Mouse (Mus musculus): ENCODE measurements around the gene Cacng1. TPM values are rescaled to one million over a fixed set of nuclear protein-coding genes. Genes with fewer than 3 reads are reported as not detected.

The Cacng1 gene
- polyA plus RNA-seq, 1 experiment from 2014 or later = not detected

DNA sequence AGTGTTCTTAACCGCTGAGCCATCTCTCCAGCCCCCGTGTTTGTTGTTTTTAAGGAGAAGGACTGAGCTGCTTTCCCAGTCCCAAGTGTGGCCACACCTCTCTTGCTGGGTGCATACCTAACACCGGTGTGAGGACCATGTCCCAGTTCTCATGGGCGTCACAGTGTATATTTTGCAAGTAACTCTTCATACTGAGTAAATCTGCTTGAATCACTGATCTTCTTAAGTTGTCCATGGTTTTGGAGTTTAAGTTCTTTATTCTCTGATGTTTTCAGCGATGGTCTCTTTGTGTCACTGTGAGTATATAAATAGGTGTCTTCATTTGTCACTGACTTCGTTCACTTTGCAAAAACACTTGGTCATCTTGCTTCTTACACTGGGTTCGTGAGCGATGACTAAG is 41.7 kb downstream of the Cacng1 start:
- H3K9me3 ChIP-seq = no peaks in the 10 kb centered on the region
- no peak for ATAC-seq (ENCODE audit: borderline replicate concordance, extremely low read depth, low FRiP score, low TSS enrichment)
- H3K9ac ChIP-seq = no peak overlapping the region
- H3K27me3 ChIP-seq = no peaks in the 10 kb centered on the region
- H3K27ac ChIP-seq = no peak overlapping the region
- H3K4me1 ChIP-seq = no peaks in the 10 kb centered on the region
- no peak overlapping the region for H3K4me3 ChIP-seq
- H3K36me3 ChIP-seq = peaks cover 54% of the 10 kb centered on the region
- H3K4me2 ChIP-seq = no peak overlapping the region
- 81% methylated on average over 8 of the region's 8 CpGs for WGBS

DNA sequence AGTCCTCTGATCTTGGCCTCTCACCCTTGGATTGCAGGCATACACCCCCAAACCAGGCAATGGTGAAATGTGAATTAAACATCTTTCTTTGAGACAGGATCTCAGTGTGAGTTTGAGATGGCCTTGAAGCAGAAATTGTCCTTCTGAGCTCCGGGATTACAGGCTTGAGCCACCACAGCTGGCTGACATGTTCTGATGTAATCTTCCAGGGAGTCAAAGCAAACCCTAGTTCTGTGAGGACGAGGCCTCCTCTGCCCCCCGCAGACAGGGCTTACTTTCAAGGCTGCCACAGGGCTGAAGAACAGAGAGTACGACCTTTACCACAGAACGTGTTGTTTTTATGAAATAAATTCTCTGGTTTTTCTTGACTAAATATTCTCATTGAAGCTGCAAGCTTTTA is 42.3 kb downstream of the Cacng1 start:
- H3K4me1 ChIP-seq = no peaks in the 10 kb centered on the region
- ATAC-seq (ENCODE audit: borderline replicate concordance, extremely low read depth, low FRiP score, low TSS enrichment) = no peak
- H3K27ac ChIP-seq = no peak overlapping the region
- no peak overlapping the region for H3K9ac ChIP-seq
- no peaks in the 10 kb centered on the region for H3K9me3 ChIP-seq
- 70% methylated on average over 5 of the region's 5 CpGs for WGBS
- H3K4me3 ChIP-seq = no peak overlapping the region
- no peak overlapping the region for H3K4me2 ChIP-seq
- peaks cover 55% of the 10 kb centered on the region for H3K36me3 ChIP-seq
- H3K27me3 ChIP-seq = no peaks in the 10 kb centered on the region

DNA sequence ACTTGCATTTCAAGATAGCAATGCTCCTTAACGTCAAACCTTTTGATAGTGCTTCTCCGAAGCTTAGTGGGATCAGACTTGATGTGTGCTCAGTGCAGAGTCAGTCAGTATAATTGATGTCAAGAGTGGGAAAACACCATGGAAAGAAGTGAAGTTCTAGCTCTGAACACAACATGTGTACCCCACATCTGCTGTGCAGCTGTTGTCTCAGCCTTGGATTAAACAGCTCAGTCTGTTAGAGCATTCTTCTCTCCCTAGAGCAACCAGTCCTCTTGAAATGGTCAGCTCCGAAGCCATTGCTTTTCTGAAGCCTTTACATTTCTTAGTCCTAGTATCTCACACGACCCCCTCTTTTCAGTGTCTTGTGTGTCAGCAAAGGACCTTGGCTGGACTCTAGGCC is 47.3 kb downstream of the Cacng1 start:
- no peak for ATAC-seq (ENCODE audit: borderline replicate concordance, extremely low read depth, low FRiP score, low TSS enrichment)
- WGBS = 65% methylated on average over 4 of the region's 4 CpGs
- Histone ChIP-seq H3K9ac (no peak overlapping the region), H3K4me1 (no peaks in the 10 kb centered on the region), H3K4me2 (no peak overlapping the region), H3K36me3 (peaks cover 60% of the 10 kb centered on the region), H3K9me3 (no peaks in the 10 kb centered on the region), H3K27ac (no peak overlapping the region), H3K27me3 (no peaks in the 10 kb centered on the region), H3K4me3 (no peak overlapping the region)

DNA sequence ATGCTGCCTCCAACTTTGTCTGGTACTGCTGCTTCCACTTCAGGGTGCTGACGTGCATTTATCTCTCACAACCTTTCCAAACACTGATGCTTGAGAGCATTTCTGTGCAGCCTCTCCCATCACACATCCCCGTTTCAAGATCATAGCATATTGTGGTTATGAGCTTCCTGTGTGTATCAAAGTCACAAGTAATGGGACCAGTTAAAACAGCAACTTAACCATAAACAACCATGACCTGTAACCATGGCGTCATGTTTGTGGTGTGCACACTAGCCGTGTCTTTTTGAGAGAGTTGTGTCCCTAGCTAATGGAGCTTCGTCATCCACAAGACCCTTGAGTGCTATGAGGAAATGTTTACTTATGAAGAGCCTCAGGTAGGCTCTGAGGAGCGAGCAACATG is 48.1 kb downstream of the Cacng1 start:
- no peaks in the 10 kb centered on the region for H3K27me3 ChIP-seq
- H3K27ac ChIP-seq = no peak overlapping the region
- H3K4me2 ChIP-seq = no peak overlapping the region
- ATAC-seq (ENCODE audit: borderline replicate concordance, extremely low read depth, low FRiP score, low TSS enrichment) = no peak
- H3K9ac ChIP-seq = no peak overlapping the region
- no peaks in the 10 kb centered on the region for H3K4me1 ChIP-seq
- H3K4me3 ChIP-seq = no peak overlapping the region
- WGBS = 74% methylated on average over 6 of the region's 6 CpGs
- peaks cover 55% of the 10 kb centered on the region for H3K36me3 ChIP-seq
- H3K9me3 ChIP-seq = no peaks in the 10 kb centered on the region

DNA sequence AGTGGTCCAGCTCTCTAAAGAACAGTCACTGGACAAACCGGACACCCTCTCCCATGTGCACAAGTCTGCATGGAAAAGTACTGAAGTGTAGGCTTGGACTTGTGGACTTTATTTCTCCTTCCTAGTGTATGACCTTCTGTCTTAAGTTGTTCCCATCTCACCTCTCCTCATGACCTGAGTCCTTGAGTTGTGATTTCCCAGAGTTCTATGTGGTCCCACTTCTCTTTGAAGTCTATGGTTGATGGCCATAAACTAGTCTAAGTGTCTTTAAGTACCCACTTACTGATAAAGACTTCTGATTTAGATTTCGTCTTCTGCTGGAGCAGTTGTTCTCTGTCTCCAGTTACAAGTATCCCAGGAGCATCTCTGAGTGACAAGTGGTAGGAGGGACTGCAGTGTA is 48.8 kb downstream of the Cacng1 start:
- Histone ChIP-seq H3K36me3 (peaks cover 56% of the 10 kb centered on the region), H3K27ac (no peak overlapping the region), H3K4me2 (no peak overlapping the region), H3K9me3 (no peaks in the 10 kb centered on the region), H3K27me3 (no peaks in the 10 kb centered on the region), H3K4me1 (no peaks in the 10 kb centered on the region), H3K4me3 (no peak overlapping the region), H3K9ac (no peak overlapping the region)
- 39% methylated on average over 2 of the region's 2 CpGs for WGBS
- ATAC-seq (ENCODE audit: borderline replicate concordance, extremely low read depth, low FRiP score, low TSS enrichment) = no peak

DNA sequence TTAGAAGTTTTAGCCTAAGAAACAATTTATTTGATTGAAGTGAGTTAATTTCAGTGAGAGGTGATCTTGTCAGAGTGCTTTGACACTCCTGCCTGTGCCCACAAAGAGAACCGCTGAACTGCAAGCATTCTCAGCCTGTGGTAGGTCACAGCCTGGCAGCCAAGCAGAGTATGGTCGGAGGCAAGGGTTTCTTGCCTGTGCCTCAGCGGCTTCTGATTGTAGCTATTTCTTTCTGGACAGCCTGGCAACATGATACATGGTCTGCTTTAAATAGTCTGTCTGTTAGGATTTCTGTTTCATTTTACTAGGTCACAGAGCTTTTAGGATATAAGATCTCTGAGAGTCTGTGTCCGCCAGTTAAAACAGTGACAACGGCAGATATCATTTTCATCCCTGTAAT is 53.7 kb downstream of the Cacng1 start:
- Histone ChIP-seq H3K36me3 (peaks cover 45% of the 10 kb centered on the region), H3K4me2 (no peak overlapping the region), H3K27me3 (no peaks in the 10 kb centered on the region), H3K9ac (no peak overlapping the region), H3K9me3 (no peaks in the 10 kb centered on the region), H3K4me3 (no peak overlapping the region), H3K27ac (no peak overlapping the region), H3K4me1 (no peaks in the 10 kb centered on the region)
- WGBS = 85% methylated on average over 5 of the region's 5 CpGs
- no peak for ATAC-seq (ENCODE audit: borderline replicate concordance, extremely low read depth, low FRiP score, low TSS enrichment)

DNA sequence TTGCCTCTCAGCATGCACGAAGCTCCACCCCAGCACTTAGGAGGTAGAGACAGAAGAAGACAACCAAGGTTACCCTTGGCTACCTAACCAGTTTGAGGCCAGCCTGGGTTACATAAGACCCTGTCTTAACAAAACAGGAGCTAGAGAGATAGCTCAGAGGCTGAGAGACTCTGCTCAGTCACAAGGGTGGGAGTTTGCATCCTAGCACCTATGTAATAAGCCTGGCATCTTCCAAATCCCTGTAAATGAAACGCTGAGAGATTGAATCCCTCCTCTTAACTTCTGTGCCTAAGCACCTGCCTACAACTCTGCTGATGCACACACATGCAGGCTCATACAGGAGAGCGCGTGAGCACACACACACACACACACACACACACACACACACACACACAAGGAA is 55.9 kb downstream of the Cacng1 start:
- Histone ChIP-seq H3K4me3 (no peak overlapping the region), H3K36me3 (peaks cover 36% of the 10 kb centered on the region), H3K9ac (no peak overlapping the region), H3K9me3 (no peaks in the 10 kb centered on the region), H3K27ac (no peak overlapping the region), H3K4me2 (no peak overlapping the region), H3K27me3 (no peaks in the 10 kb centered on the region), H3K4me1 (no peaks in the 10 kb centered on the region)
- ATAC-seq (ENCODE audit: borderline replicate concordance, extremely low read depth, low FRiP score, low TSS enrichment) = no peak
- WGBS = 93% methylated on average over 4 of the region's 4 CpGs

DNA sequence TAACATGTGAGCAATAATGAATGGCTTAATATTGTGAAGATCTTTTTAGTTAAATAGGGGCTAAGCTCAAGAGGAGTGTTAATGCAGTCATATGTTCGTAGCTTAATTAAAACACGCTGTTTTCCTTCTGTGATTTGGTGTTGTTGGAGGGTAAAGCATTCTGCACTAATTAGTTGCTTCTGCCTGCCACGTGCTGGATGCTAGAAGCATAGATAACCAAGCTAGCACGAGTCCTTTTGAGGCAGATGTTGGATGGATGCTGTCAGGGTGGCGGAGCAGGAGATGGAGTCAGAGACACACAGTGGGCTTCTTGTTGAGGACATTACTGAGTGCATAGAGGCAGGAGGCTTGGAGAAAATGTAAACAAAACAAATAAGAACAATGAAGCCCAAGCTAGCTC is 59.2 kb downstream of the Cacng1 start:
- no peak overlapping the region for H3K4me2 ChIP-seq
- no peaks in the 10 kb centered on the region for H3K9me3 ChIP-seq
- H3K4me1 ChIP-seq = no peaks in the 10 kb centered on the region
- no peaks in the 10 kb centered on the region for H3K27me3 ChIP-seq
- no peak for ATAC-seq (ENCODE audit: borderline replicate concordance, extremely low read depth, low FRiP score, low TSS enrichment)
- H3K27ac ChIP-seq = no peak overlapping the region
- H3K4me3 ChIP-seq = no peak overlapping the region
- 80% methylated on average over 5 of the region's 5 CpGs for WGBS
- peaks cover 25% of the 10 kb centered on the region; the same call in 1 of the 2 replicates for H3K36me3 ChIP-seq
- no peak overlapping the region for H3K9ac ChIP-seq

DNA sequence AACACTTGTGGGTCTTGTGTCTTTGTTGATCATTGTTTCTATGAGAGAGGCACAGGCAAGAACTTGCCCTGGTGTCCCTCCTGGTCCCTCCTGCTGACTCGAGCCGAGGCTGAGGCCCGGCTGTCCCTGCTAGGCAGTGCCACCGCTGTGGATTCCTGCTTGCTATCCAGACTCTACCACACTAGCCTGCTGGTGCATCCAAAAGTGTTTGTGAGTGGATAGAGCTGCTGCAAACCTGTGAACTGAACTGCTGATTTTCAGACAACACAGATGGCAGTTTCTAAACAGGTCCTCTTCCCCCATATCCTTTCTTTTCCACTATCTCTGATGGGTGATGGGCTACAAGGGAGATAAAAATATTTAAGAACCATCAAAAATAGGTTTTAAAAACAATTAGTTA is 60.8 kb downstream of the Cacng1 start:
- no peak for ATAC-seq (ENCODE audit: borderline replicate concordance, extremely low read depth, low FRiP score, low TSS enrichment)
- Histone ChIP-seq H3K9ac (no peak overlapping the region), H3K4me3 (no peak overlapping the region), H3K27ac (no peak overlapping the region), H3K9me3 (no peaks in the 10 kb centered on the region), H3K4me2 (no peak overlapping the region), H3K4me1 (peaks cover 12% of the 10 kb centered on the region), H3K36me3 (peaks cover 15% of the 10 kb centered on the region), H3K27me3 (no peaks in the 10 kb centered on the region)
- 81% methylated on average over 4 of the region's 4 CpGs for WGBS

Other genes with a start within 250 kb of the Cacng1 start
- 15.9 and 16.7 TPM in 2 replicates for gene Pitpnc1, start 245.8 kb downstream of the Cacng1 start, polyA plus RNA-seq (2015; fragmentation: Nextera tagmentation; extraction: Ambion mirVana)
- gene Psmd12, start 237.0 kb downstream of the Cacng1 start, polyA plus RNA-seq (2015; fragmentation: Nextera tagmentation; extraction: Ambion mirVana) = 166 and 178 TPM in 2 replicates
- 17.1 and 20.2 TPM in 2 replicates for gene Helz, start 168.6 kb downstream of the Cacng1 start, polyA plus RNA-seq (2015; fragmentation: Nextera tagmentation; extraction: Ambion mirVana)
- 1.2 and 2.1 TPM in 2 replicates for gene Cacng4, start 78.0 kb upstream of the Cacng1 start, polyA plus RNA-seq (2015; fragmentation: Nextera tagmentation; extraction: Ambion mirVana)
- gene Cacng5, start 198.5 kb upstream of the Cacng1 start, polyA plus RNA-seq (2015; fragmentation: Nextera tagmentation; extraction: Ambion mirVana) = 0.13 and 0.20 TPM in 2 replicates

Data from lung, embryonic 15.5 days (tissue).